In the genomic region with DNA sequence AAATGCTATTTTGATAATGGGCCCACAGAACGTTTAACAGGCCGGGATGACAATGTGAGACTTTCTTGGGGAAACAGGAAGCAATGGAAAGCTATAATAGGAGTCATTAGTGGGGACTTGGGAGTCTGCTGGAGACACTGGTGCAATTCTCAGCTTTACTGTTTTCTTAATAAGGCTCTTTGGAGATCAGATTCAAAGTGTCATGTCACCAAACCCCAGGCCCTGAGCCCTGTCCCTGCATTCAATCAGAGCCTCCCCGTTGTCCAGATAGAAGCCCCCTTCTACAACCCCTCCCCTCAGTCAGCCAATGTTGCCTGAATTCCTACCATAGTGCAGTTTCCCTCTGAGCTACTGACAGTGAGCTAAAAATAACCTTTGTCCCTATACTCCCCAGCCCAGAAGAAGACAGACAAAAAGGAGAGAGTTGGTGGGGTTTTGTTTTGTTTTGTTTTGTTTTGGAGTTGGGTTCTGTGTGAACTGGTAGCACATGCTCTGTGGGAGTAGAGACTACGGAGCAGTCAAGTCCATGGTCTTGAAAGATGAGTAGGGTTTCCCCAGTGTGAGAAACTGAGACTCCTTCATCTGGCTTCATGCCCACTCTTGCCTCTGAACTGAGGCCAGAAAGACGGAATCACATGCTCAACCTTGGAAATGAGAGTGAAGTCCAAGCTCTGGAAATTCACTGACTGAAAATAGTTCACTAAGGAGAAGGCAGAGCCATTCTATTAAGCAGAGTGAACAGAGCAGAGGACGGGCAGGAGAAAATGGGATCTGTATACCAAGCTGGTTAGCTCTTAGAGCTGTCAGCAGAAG, we compare ENCODE assay signal across 8 mouse cellular contexts.
A peak's percentile ranks its signal among the peaks of the same experiment; 100 is the strongest.
DNase-seq lines count a peak whose midpoint lies in the region; ATAC-seq and TF ChIP-seq lines count a peak whose summit lies in the region.

No protein-coding gene starts in this region.

- H3K36me3 ChIP-seq in hindbrain, postnatal 0 days (ENCODE audit: insufficient read depth, low read length): no peaks in the 10 kb centered on the region
- no peaks in the 10 kb centered on the region for H3K36me3 ChIP-seq in hindbrain, embryonic 12.5 days
- H3K36me3 ChIP-seq in lung, postnatal 0 days (ENCODE audit: insufficient read depth, low read length): no peaks in the 10 kb centered on the region
- H3K36me3 ChIP-seq in midbrain, embryonic 13.5 days: no peaks in the 10 kb centered on the region

- H3K4me2 ChIP-seq in hindbrain, postnatal 0 days (ENCODE audit: low read depth, low read length): no peak overlapping the region
- no peak overlapping the region for H3K4me2 ChIP-seq in hindbrain, embryonic 12.5 days (replicated peaks)
- no peak overlapping the region for H3K4me2 ChIP-seq in lung, postnatal 0 days (replicated peaks; ENCODE audit: low read depth, low read length)
- H3K4me2 ChIP-seq in midbrain, embryonic 13.5 days (replicated peaks): no peak overlapping the region

- DNase-seq in hindbrain, postnatal 0 days (ENCODE audit: low spot score): peak; percentile 42
- DNase-seq in adrenal gland, postnatal 36 days: peak; percentile 74 to 77
- peak; percentile 78 to 85 for DNase-seq in heart, adult 18-20 months
- peak; percentile 89 for DNase-seq in kidney, adult 9 months
- peak; percentile 36 for DNase-seq in lung, postnatal 0 days (ENCODE audit: low spot score)

- no peak overlapping the region for H3K4me3 ChIP-seq in hindbrain, postnatal 0 days (ENCODE audit: low read length)
- no peak overlapping the region for H3K4me3 ChIP-seq in hindbrain, embryonic 12.5 days
- H3K4me3 ChIP-seq in lung, postnatal 0 days (ENCODE audit: low read depth, low read length): no peak overlapping the region
- H3K4me3 ChIP-seq in midbrain, embryonic 13.5 days (replicated peaks): no peak overlapping the region

- no peak overlapping the region for H3K9ac ChIP-seq in hindbrain, postnatal 0 days (replicated peaks; ENCODE audit: low read length)
- no peak overlapping the region for H3K9ac ChIP-seq in hindbrain, embryonic 12.5 days
- no peak overlapping the region for H3K9ac ChIP-seq in lung, postnatal 0 days (replicated peaks; ENCODE audit: low read depth)
- H3K9ac ChIP-seq in midbrain, embryonic 13.5 days (replicated peaks): no peak overlapping the region

- H3K27ac ChIP-seq in hindbrain, postnatal 0 days: no peak overlapping the region
- no peak overlapping the region for H3K27ac ChIP-seq in hindbrain, embryonic 12.5 days
- H3K27ac ChIP-seq in lung, postnatal 0 days (ENCODE audit: low read length): no peak overlapping the region
- no peak overlapping the region for H3K27ac ChIP-seq in midbrain, embryonic 13.5 days

- TF ChIP-seq EP300 in lung, postnatal 0 days (IDR thresholded peaks at IDR 0.05): no peak

- no peak for TF ChIP-seq CTCF in hindbrain, postnatal 0 days (IDR thresholded peaks at IDR 0.05; ENCODE audit: low read depth)
- no peak for TF ChIP-seq CTCF in lung, postnatal 0 days (IDR thresholded peaks at IDR 0.05)

- no peak for ATAC-seq in hindbrain, postnatal 0 days
- no peak for ATAC-seq in hindbrain, embryonic 12.5 days (ENCODE audit: low FRiP score)
- peak; percentile 48; the same call in 1 of the 2 replicates for ATAC-seq in lung, postnatal 0 days
- ATAC-seq in inflammation-experienced regulatory T-cells, adult 6 months: no peak
- ATAC-seq in midbrain, embryonic 13.5 days: no peak

- no peaks in the 10 kb centered on the region; the same call in 1 of the 2 replicates for H3K4me1 ChIP-seq in hindbrain, postnatal 0 days (ENCODE audit: insufficient read depth, low read length)
- peaks cover 10% of the 10 kb centered on the region for H3K4me1 ChIP-seq in hindbrain, embryonic 12.5 days
- no peaks in the 10 kb centered on the region for H3K4me1 ChIP-seq in lung, postnatal 0 days (ENCODE audit: insufficient read depth, low read depth, low read length)
- no peaks in the 10 kb centered on the region for H3K4me1 ChIP-seq in midbrain, embryonic 13.5 days (replicated peaks)

- WGBS in hindbrain, postnatal 0 days: 25% methylated on average over 6 of the region's 6 CpGs
- WGBS in hindbrain, embryonic 12.5 days: 43% methylated on average over 6 of the region's 6 CpGs
- 36% methylated on average over 6 of the region's 6 CpGs for WGBS in lung, postnatal 0 days
- 50% methylated on average over 6 of the region's 6 CpGs for WGBS in midbrain, embryonic 13.5 days

- H3K9me3 ChIP-seq in hindbrain, postnatal 0 days (ENCODE audit: low read length): no peaks in the 10 kb centered on the region
- H3K9me3 ChIP-seq in hindbrain, embryonic 12.5 days (replicated peaks): no peaks in the 10 kb centered on the region
- no peaks in the 10 kb centered on the region for H3K9me3 ChIP-seq in lung, postnatal 0 days (ENCODE audit: low read length)
- H3K9me3 ChIP-seq in midbrain, embryonic 13.5 days: no peaks in the 10 kb centered on the region

- H3K27me3 ChIP-seq in hindbrain, postnatal 0 days (ENCODE audit: insufficient read depth, low read length): no peaks in the 10 kb centered on the region
- no peaks in the 10 kb centered on the region for H3K27me3 ChIP-seq in hindbrain, embryonic 12.5 days
- no peaks in the 10 kb centered on the region for H3K27me3 ChIP-seq in lung, postnatal 0 days (replicated peaks; ENCODE audit: insufficient read depth, low read length)
- no peaks in the 10 kb centered on the region for H3K27me3 ChIP-seq in midbrain, embryonic 13.5 days

Comparison
In these comparisons a context has a peak if more than half of its experiments do, and no peak if none do; other contexts are left out.
1. DNase-seq: peak in every context shown above with its lines; median percentile 89 in kidney, adult 9 months; 82 in heart, adult 18-20 months; 76 in adrenal gland, postnatal 36 days; 42 in hindbrain, postnatal 0 days; 36 in lung, postnatal 0 days.